Mouse (Mus musculus): ENCODE measurements around the gene Cyb561a3. TPM values are rescaled to one million over a fixed set of nuclear protein-coding genes. Genes with fewer than 3 reads are reported as not detected.

Gene Cyb561a3
- total and polyA plus RNA-seq, 3 experiments: 7.6 to 14.3 TPM; not detected in 1

- TF ChIP-seq USF1 (IDR thresholded peaks at IDR 0.05; ENCODE audit: low read depth, low read length): no peak
Measured at GRCm38 (mm10) chr19:10539454-10539853, 37.5 kb upstream of the Cyb561a3 start (continued).

- Histone ChIP-seq H3K27me3 (ENCODE audit: control insufficient read depth in 1 of 2, insufficient read depth in 2 of 2, low read length in 2 of 2) (no peaks in the 10 kb centered on the region), H3K36me3 (ENCODE audit: control insufficient read depth in 1 of 2, insufficient read depth in 2 of 2, low read length in 2 of 2) (peaks cover 0 to 8% of the 10 kb centered on the region in 2 experiments; a peak in 1 of 4 replicates), H3K9ac (ENCODE audit: control insufficient read depth, low read depth, low read length, poor library complexity, severe bottlenecking) (peak within 1 kb of the TSS; percentile 83), H3K9me3 (replicated peaks; ENCODE audit: insufficient read depth, low read length) (no peaks in the 10 kb centered on the region), H3K4me3 (ENCODE audit: control insufficient read depth in 1 of 2, insufficient read depth in 1 of 2, low read depth in 2 of 2, low read length in 2 of 2) (peak within 1 kb of the TSS; percentile 63 to 79), H3K79me2 (ENCODE audit: control insufficient read depth, insufficient read depth, low read length, poor library complexity) (peaks cover 2% of the 10 kb centered on the region; the same call in 1 of the 2 replicates), H3K4me1 (ENCODE audit: control insufficient read depth in 1 of 2, insufficient read depth in 2 of 2, low read length in 2 of 2) (peaks cover 0 to 4% of the 10 kb centered on the region in 2 experiments; a peak in 1 of 4 replicates), H3K27ac (ENCODE audit: control insufficient read depth, low read depth, low read length) (peak within 1 kb of the TSS; percentile 59)
- peak; percentile 93 for DNase-seq (ENCODE audit: low read depth, low spot score)
- TF ChIP-seq JUND (IDR thresholded peaks at IDR 0.05; ENCODE audit: low read depth, low read length) (no peak), POLR2A (IDR thresholded peaks at IDR 0.05; ENCODE audit: control insufficient read depth in 1 of 2, insufficient read depth in 1 of 2, low read depth in 1 of 2, low read length in 2 of 2, poor library complexity in 1 of 2) (peak; percentile 84 to 85), TBP (IDR thresholded peaks at IDR 0.05; ENCODE audit: low read depth, low read length) (peak; percentile 90), MEF2A (IDR thresholded peaks at IDR 0.05; ENCODE audit: extremely low read depth, insufficient replicate concordance, low read depth, low read length, poor library complexity, severe bottlenecking) (no peak), GATA1 (IDR thresholded peaks at IDR 0.05; ENCODE audit: low read depth, low read length) (no peak), RCOR1 (IDR thresholded peaks at IDR 0.05; ENCODE audit: low read depth, low read length) (no peak), MAX (IDR thresholded peaks at IDR 0.05; ENCODE audit: low read length) (peak; percentile 76; the same call in 1 of the 2 replicates), MXI1 (IDR thresholded peaks at IDR 0.05; ENCODE audit: low read depth, low read length) (peak; percentile 98), POLR2AphosphoS5 (IDR thresholded peaks at IDR 0.05; ENCODE audit: borderline replicate concordance, low read depth, low read length) (no peak), TAL1 (IDR thresholded peaks at IDR 0.05; ENCODE audit: low read length) (no peak), KAT2A (conservative IDR thresholded peaks at IDR 0.05; ENCODE audit: low read depth, low read length) (no peak; the same call in 1 of the 2 replicates), ZC3H11A (IDR thresholded peaks at IDR 0.05; ENCODE audit: low read depth, low read length) (no peak), ZNF384 (IDR thresholded peaks at IDR 0.05; ENCODE audit: low read depth, low read length) (no peak; the same call in 1 of the 2 replicates), POLR2AphosphoS2 (IDR thresholded peaks at IDR 0.05; ENCODE audit: low read length) (peak; percentile 35; the same call in 1 of the 2 replicates), UBTF (IDR thresholded peaks at IDR 0.05; ENCODE audit: borderline replicate concordance, insufficient read depth, low read depth, low read length) (0 out of 2 replicates have a peak, but pooled peaks have one; percentile 74), CTCF (IDR thresholded peaks at IDR 0.05 in 2 of 3, conservative IDR thresholded peaks at IDR 0.05 in 1 of 3; ENCODE audit: control insufficient read depth in 1 of 3, insufficient read depth in 1 of 3, low read depth in 2 of 3, low read length in 3 of 3, poor library complexity in 1 of 3, severe bottlenecking in 1 of 3) (peak in 1 of 3 experiments; percentile 16; a peak in 2 of 6 replicates), NELFE (IDR thresholded peaks at IDR 0.05; ENCODE audit: low read depth, low read length) (peak; percentile 72), CHD2 (IDR thresholded peaks at IDR 0.05; ENCODE audit: low read length) (no peak), SIN3A (IDR thresholded peaks at IDR 0.05; ENCODE audit: low read length) (peak; percentile 99), CHD1 (IDR thresholded peaks at IDR 0.05; ENCODE audit: low read depth, low read length) (no peak), ZMIZ1 (IDR thresholded peaks at IDR 0.05; ENCODE audit: low read depth, low read length) (no peak), USF1 (IDR thresholded peaks at IDR 0.05; ENCODE audit: low read depth, low read length) (0 out of 2 replicates have a peak, but pooled peaks have one; percentile 16), E2F4 (IDR thresholded peaks at IDR 0.05; ENCODE audit: borderline replicate concordance, low read depth, low read length) (no peak), TCF12 (IDR thresholded peaks at IDR 0.05; ENCODE audit: low read depth, low read length) (peak; percentile 78), BHLHE40 (IDR thresholded peaks at IDR 0.05; ENCODE audit: borderline replicate concordance, low read depth, low read length) (no peak), MYB (IDR thresholded peaks at IDR 0.05; ENCODE audit: low read depth, low read length) (no peak), USF2 (IDR thresholded peaks at IDR 0.05; ENCODE audit: borderline replicate concordance in 1 of 2, insufficient read depth in 1 of 2, low read depth in 1 of 2, low read length in 2 of 2) (no peak), GABPA (IDR thresholded peaks at IDR 0.05; ENCODE audit: low read depth, low read length) (no peak), MYC (IDR thresholded peaks at IDR 0.05; ENCODE audit: low read depth, low read length) (no peak; the same call in 1 of the 2 replicates), HCFC1 (IDR thresholded peaks at IDR 0.05; ENCODE audit: low read depth, low read length) (peak; percentile 92), MAZ (IDR thresholded peaks at IDR 0.05; ENCODE audit: low read depth, low read length) (no peak), ELF1 (IDR thresholded peaks at IDR 0.05; ENCODE audit: low read depth, low read length) (peak; percentile 90)
Measured at GRCm38 (mm10) chr19:10555624-10556510, 21.1 kb upstream of the Cyb561a3 start, which contains the start of gene Tmem216. Gene Tmem216, minus strand, starts transcription at chr19:10556238.

All from MEL (cell line).